Comparison of ENCODE assay signal across 17 mouse cellular contexts in the genomic region with DNA sequence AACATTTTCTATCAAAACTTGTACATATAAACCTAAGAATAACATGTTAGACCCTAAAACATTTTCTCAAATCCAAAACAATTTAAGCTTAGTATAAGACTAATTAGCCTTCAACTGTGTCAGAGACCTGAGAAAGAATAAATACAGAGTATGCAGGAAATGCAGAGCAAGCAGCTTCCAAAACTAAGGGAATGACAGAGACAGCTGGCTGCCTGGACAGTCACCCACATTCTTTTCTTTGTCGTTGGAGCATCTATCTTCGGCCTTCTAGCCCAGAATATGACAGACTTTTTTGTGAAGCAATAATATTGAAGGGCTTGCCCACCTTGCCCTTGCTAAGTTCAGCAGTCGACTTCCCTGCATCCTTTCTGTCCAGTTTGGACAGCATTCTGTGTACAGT. TPM values are rescaled to one million over a fixed set of nuclear protein-coding genes. Genes with fewer than 3 reads are reported as not detected.
"Had no signal": no experiment of that assay in that cellular context is flagged by ENCODE, and none has a peak within 500 bp of the region (broad histone marks: within the 10 kb centered on the region; RNA-seq: fewer than 3 reads in every experiment).

No protein-coding gene starts in this region.

- DNase-seq: retina, postnatal 1 day; right cerebral cortex, adult 18-20 months; right cerebral cortex, postnatal 14 days; right cerebral cortex, postnatal 25 days; right cerebral cortex, postnatal 4 days; spleen, adult 18-20 months; thymus, adult 18-20 months; thymus, adult 2 months; thymus, postnatal 14 days; thymus, postnatal 25 days; thymus, postnatal 36 days; thymus, postnatal 4 days had no signal

- H3K4me2 ChIP-seq: neural tube, embryonic 13.5 days; neural tube, embryonic 15.5 days; stomach, embryonic 15.5 days had no signal

- H3K4me3 ChIP-seq: neural tube, embryonic 13.5 days; neural tube, embryonic 15.5 days; stomach, embryonic 15.5 days had no signal

- H3K4me1 ChIP-seq: stomach, embryonic 15.5 days had no signal

- H3K9ac ChIP-seq: neural tube, embryonic 15.5 days; stomach, embryonic 15.5 days had no signal

- H3K9me3 ChIP-seq: neural tube, embryonic 13.5 days; neural tube, embryonic 15.5 days; stomach, embryonic 15.5 days had no signal

- H3K27me3 ChIP-seq: neural tube, embryonic 13.5 days; neural tube, embryonic 15.5 days; stomach, embryonic 15.5 days had no signal

- H3K27ac ChIP-seq: neural tube, embryonic 13.5 days; neural tube, embryonic 15.5 days; stomach, embryonic 15.5 days; stomach, postnatal 0 days had no signal

RNA-seq across cellular contexts. Expression of gene Col8a2, which starts 17.3 kb away (rescaled TPM):
- total RNA-seq: neutrophil, adult 5-6 weeks had no signal

RNA-seq across cellular contexts. Expression of gene Tekt2, which starts 56.2 kb away (rescaled TPM):
- total RNA-seq: neutrophil, adult 5-6 weeks had no signal
